Mouse (Mus musculus): ENCODE measurements at regions not wholly inside any gene's neighbourhood (a gene's known extent, or its start where the extent isn't known, plus 50 kb on each side); places are given as distances from the start of the nearest gene placed in this dataset.

DNA sequence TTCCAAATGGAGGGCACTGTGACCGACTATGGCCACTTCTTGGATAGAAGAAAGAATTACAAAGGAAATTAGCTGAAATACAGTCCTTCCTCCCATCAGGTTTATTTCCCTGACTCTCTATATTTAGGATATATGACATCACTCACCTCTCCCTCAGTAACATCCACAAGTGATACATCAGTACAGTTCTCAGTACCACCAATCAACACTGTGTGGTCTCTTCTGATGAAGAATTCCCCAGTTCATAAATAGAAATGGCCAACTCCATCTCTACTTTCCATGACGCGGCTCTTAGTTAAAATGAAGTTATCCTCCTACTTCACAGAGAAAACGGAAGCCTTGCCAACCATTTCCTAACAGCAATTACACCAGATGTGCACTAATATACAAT, 208.3 kb upstream of the Dio2 start:
- in situ Hi-C loops (cut with MboI, MseI) = no loop called here

DNA sequence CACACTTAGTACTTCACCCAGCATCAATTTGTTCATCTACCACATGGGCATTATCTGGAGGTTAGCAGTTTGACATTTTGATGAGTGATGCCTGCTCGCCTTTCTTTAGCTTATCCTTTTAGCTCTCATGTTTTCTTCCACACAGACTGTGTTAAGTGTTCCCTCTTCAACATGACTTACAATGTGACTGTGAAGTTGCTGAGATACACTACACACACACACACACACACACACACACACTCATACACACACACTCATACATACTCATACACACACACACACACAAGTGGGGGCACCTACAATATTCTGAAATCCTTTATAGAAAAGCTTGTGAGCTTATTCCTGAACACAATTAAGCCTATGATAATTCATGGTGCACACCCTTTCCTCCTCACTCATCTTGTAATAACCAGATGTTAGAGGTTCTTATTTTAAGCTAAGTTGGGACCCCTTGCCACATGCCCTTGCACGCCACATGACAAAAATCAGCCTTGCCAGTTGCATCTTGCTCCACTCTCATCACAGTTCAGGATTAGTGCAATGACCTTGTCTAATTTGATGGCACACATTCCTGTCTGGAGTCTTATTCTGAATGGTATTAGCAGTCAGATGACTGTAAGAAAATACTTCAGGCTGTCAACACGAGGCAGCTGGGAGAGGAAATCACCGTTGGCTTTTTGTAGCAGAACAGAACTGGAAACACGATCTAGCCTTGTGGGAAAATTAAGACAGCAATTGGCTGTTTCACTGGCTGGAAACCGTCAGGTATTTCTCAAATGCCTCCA, 207.7 kb upstream of the Dio2 start:
- in situ Hi-C loops (cut with MboI, MseI) = no loop called here

DNA sequence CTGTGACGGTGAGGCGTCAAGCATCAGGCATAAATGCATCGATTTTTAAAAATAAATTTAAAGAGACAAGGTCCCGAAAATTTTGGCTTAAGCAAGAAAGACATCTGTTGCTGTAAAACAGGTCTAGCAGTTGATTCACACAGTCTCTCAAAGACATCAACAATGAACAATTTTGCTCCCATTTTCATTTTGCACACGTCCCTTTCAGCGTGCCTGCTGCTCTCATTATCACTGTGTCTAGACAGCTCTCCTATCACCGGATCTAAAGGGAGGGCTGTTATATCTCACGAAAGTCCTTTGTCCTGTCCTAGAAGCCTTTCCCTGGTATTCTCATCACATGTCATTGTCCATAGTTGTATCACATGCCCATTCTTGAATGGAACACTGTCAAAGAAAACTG, 194.4 kb upstream of the Dio2 start:
- in situ Hi-C loops (cut with MboI, MseI) = no loop called here

DNA sequence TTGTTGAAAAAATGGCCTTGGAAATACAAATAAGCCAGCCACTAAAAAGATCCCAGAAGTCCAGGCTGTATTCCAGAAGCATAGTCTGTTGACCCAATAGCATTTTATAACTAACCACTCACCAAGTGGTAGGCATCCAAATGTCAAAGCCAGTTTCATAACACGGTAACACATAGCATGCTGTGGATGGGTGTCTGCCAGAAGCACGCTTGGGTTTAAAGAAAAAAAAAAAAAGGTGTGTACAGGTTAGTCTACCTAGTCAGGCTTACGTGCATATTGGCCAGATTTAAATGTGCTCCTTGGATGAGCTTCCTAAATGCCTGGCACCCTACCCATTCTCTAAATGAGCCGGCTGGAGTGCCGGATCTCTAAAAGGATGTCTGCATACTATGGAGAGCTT, 194.0 kb upstream of the Dio2 start:
- in situ Hi-C loops (cut with MboI, MseI) = no loop called here

DNA sequence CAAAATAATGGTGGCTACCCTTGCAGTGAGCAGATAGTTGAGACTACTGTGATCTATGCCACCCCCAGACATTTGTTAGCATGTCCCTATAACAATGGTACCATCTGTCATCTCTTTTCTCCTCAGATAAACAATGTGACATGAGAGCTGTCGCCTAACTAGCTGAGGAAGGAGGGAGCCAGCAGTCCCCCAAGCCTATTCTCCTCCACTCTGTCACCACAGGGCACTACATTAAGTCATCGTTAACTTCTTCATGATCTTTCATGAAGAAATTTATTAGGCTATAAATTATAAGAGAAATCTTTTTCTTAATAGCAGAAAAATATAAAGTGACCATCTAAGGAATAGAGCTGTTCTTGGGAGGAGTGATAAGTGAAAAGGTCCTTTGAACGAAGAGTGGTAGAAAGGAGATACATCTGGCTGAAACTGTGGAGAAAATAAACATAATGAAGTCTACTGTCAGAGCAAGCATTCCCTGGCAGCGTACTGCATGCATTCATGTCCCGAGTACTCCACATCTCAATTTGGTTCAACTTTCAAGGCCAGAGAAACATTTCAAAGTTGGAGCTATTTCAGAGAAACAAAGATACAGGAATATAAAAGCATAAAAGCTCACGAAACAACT, 192.0 kb upstream of the Dio2 start:
- in situ Hi-C loops (cut with MboI, MseI) = no loop called here

DNA sequence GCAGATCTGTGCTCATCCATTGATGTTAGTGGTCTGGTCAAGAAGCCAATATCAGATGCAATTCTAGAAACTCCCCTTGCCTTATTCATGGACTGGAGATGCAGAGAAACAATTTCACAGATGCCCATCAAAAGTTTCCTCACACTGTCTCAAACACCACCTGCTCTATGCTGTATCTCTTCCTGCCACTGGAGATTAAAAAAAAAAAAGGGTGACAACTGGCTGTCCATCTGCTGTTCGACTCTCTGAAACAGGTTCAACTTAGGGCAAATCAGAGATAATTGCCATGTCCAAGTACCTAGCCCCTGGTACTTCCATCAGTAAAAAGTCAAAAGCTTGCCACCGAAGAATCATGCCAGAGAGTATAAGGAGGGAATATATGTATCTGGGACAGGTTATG, 185.4 kb upstream of the Dio2 start:
- in situ Hi-C loops (cut with MboI, MseI) = no loop called here

DNA sequence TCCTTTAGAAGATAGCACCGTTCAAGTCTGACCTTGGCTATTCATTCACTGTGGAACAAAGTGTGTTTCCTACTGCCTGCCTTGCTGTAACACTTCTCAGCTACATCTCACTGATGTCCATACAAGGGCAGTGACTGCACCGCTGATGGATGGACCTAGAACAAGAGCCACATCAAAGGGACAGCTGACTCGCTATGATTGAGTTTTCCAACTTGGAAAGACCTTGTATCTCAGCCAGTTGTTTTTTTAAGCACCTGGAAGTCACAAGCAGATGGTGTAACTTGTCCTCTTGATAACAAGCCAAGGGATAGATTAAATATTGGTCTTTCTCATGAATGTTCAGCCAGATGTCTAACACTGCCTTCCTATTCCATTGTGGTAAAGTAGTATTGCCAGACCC, 184.9 kb upstream of the Dio2 start:
- in situ Hi-C loops (cut with MboI, MseI) = no loop called here

DNA sequence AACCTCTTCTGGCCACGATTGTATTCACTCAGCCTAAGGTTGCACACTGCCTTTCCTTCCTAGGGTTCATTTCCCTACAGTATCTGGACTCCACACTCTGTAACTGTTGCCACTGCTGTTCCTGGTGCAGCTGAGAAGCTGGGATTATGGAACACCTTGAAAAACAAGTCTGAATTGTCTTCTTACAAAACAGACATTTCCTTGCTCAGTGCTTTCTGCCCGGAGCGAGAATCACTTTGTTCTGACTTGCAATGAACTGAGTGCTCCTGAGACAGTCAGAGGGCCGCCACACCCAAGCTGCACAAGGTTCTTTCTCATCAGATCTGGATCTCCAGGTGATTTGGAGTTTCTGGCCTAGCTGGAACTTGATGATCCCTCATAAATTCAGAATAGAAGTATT, 183.0 kb upstream of the Dio2 start:
- in situ Hi-C loops (cut with MboI, MseI) = no loop called here

DNA sequence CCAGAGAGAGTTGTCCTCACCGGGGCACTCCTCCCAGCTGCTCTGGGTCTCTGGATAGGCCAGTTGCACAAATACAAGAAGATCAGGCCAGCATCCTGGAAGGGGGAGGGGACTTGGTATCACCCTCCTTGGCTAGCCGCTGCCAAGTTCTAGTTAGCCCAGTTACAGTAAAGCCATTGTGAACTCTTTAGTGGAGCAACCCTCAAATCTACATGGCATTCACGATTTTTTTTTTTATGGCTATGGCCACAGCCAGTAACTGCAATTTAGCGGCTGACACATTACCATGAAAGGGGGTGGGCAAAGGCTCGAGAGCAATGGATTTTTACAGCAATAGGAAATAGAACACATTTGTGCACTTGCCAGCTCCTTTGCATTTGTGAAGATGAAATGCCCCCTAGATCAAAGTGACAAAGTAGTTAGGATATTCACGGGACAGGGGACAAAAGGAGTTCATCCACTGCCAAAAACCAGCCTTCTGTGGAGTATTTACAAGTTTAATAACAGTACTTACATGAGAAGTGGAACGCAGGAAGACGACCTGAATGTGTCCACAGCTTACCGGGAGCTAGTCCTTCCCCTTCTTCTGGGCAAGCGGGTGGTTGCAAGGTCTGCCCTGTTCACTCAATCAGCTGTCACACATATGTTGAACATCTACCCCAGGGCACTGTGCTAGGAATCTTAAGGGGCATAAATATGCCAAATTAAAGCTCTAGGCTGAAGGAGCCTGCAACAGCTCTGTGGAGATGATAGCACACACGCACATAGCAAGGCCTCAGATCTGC, 177.9 kb upstream of the Dio2 start:
- in situ Hi-C loops (cut with MboI, MseI) = no loop called here

DNA sequence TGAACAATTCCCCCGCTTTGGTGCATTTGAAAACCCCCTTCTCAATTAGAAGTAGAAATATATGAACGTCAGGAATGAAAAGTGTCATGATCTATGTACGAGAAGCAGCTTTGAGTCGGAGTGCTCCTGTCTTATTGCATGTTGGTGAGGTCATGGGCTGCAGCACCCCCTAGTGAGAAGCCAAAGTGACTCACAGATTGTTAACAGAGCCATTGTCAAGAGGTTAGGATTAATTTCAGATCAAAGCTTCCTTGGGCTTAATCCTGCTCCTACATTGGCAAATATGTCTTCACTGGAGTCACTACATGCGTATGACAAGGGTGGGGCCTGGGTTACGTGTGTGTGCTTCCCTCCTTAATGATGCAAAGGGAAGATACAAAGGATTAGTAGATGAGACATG, 165.8 kb upstream of the Dio2 start:
- in situ Hi-C loops (cut with MboI, MseI) = no loop called here

DNA sequence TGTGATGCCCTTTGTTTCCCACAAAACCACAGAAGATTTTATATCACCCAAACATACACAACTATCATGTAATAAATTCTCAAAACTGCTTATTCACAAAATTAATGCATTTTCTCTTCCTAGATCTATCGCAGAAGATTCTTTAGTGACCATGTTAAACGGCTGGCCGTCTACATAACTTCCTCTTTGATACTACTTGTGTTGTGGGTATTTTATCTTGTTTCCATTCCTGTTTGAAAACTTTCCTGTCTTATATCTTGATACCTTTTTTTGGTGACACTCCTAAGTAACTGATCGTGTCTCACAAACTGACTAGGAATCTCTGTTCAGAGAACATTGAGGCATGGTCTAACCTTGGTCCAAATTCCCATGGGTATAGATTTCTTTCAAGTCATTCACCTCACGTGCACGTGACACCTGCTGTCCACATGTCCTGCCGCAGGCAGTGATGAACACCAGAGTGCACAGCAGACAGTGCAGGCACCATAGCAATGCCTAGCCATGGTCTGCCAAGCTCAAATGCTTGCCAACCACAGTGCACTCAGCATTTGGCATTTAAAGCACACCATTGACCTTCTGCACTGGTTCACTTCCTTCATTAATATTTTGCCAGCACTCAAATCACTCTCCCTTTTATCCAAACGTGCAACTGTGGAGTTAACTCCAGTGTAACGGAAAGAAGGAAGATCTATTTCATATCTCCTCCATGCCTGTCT, 155.6 kb upstream of the Dio2 start:
- in situ Hi-C loops (cut with MboI, MseI) = no loop called here

DNA sequence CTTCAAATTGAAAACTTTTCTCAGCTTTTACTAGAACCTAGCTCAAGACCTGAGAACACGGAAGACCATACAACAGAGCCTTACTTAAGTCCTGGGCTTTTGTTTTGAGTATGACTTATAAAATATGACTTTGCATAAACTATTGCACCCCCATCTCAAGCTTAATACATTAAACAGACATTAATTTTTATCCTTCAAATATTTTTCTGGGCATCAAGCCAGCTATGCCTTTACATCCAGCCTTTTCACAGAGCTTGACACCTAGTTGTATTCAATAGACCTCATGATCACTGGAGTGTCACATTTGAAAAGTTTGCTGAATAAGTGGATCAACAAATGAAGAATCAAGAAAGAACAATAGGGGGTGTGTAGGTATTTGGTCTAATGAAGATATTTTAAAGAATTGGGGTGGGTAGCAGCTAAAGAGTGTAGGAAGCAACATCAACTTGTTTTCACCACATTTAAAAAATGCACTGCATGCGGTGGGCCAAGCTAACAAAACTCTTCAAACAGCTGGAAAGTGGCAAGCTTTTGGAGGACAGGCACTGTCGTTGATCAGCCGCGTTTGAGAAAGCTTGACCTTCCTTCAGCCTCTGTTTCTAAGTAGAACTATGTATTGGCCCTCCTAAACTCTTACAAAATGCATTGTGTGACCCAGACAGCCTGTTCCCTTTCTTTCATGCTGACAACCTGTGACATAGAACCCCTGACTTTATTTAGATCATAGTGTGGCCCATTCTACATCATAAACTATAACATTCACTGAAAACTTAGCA, 138.2 kb upstream of the Dio2 start:
- in situ Hi-C loops (cut with MboI, MseI) = no loop called here

DNA sequence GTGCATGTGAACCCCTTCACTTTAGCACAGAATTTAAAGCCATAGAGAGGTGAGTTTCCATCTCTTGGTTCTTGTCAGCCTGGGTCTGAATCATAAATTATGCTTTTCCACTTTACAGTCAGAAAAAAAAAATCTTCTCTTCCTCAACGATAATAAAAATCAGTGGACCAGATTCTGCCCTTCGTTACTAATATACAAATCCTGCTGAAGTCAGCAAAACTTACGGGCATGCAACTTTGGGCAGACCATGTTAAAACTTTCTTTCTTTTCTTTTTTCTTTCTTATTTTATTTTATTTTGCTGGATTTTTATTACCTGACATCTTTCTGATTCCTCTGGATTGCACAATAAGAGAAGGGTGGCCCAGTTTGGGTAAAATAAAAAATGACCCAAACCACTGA, 136.6 kb upstream of the Dio2 start:
- in situ Hi-C loops (cut with MboI, MseI) = no loop called here

DNA sequence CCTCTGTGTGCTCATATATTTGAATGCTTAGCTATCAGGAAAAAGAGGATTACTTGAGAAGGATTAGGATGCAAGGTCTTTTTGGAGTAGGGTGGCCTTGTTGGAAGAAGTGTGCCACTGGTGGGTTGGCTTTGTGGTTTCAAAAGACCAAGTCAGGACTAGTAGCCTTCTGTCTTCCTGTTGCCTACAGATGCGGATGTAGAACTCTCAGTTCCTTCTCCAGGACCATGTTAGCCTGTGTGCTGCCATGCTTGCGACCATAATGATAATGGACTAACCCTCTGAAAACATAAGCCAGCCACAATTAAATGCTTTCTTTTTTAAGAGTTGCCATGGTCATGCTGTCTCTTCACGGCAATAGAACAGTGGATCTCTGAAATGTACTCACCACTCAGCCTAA, 135.7 kb upstream of the Dio2 start:
- in situ Hi-C loops (cut with MboI, MseI) = no loop called here

DNA sequence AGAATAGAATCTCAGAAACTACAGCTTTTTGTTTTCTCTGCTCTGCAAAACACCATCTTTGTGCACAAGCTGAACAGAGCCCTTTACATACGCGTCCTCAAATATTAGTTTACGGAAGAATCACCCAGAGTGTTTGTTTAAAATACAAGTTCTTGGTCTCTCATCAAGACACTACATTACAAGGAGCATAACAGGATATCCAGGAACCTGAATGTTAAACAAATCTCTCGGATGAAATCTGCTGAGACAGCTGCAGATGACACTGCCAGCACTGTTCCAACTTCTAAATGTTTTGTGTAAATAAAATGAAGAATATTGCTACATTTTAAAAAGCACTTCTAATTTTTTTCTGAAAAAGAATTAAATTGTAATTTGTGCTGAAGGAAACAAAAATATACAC, 128.4 kb upstream of the Dio2 start:
- in situ Hi-C loops (cut with MboI, MseI) = no loop called here

DNA sequence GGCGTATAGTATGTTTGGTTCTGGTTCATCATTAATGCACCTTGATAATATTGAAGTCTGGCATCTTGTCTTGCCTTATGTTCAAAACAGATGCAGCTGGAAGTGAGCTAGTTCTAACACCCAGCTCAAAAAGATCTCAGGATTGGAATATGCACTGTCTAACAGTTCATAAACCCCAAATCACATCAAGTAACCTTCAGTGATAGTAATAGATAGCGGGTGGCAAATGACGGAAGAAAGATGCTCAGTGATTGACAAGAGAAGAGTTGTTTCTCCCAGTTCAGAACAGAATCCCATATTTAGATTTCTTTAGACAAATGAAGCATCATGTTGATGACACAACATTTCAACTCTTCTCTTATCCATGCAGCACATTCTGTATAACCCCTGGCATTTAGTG, 124.4 kb upstream of the Dio2 start:
- in situ Hi-C loops (cut with MboI, MseI) = no loop called here

DNA sequence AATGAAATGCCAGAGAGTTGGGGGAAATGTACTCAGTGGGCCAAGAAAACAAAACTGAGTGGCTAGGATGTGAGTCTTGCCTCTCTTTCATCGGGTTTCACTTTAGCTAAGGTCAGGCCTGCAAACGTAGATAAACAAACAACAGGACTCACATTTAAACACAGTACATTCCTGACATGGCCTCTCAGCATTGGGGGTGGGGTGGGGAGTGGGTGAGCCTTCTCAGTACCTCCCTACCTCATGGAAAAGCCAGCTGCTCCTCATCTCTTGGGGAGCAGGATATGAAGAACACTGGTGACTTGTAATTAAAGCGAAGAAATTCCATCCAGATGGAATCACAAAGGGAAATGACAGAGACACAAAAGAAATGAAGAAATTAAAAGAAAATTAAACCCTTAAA, 119.5 kb upstream of the Dio2 start:
- in situ Hi-C loops (cut with MboI, MseI) = no loop called here

DNA sequence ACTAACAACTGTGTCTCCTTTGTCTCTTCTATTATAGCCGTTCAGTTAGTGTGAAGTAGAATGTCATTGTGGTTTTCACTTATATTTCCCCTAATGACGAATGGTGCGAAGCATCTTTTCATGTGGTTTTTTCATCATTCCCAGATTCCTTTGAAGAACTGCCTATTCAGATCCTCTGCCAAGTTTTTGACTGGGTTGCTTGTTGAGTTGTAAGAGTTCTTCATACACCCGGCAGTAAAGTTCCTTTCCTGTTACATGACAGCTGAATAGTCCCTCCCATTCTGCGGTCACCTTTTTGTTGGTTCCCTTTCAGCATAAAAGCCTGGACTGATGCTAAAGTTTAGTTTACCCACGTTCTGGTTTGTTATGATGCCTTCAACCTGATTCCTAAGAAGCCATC, 72.4 kb upstream of the Dio2 start:
- in situ Hi-C loops (cut with MboI, MseI) = no loop called here

DNA sequence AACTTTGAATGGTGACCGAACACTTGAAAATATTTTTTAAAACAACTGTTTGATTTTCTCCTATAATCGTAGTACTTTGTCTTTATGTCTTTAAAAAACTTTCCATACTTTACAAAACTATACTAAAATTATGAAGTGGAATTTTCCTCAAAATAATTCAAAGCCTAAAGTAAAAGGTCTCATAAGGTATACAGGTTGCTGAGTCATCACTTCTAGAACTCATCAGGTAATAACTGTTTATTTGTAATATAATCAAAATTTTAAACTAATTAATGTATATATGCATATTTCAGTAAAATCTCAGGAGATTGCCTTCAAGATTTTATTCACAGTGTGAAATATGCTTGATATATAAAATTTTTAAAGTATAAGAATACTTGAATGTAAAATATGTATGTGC, 52.3 kb upstream of the Dio2 start:
- in situ Hi-C loops (cut with MboI, MseI) = loop anchor here (10.0 kb wide), 1 partner anchor 796 kb away; no protein-coding TSS in a partner anchor

All from regulatory T cell (primary cell).